In genomic region chr3:87646174-87646573, GRCm38 (mm10) we compare ENCODE assay signal across 19 mouse cellular contexts. TPM values are rescaled to one million over a fixed set of nuclear protein-coding genes. Genes with fewer than 3 reads are reported as not detected.
DNase-seq lines count a peak whose midpoint lies in the region; ATAC-seq lines count a peak whose summit lies in the region.
"Had no signal": no experiment of that assay in that cellular context is flagged by ENCODE, and none has a peak within 500 bp of the region (broad histone marks: within the 10 kb centered on the region; RNA-seq: fewer than 3 reads in every experiment).

No protein-coding gene starts in this region.

- no peaks in the 10 kb centered on the region for H3K4me1 ChIP-seq in midbrain, embryonic 11.5 days (ENCODE audit: control insufficient read depth, insufficient read depth, low read length)
- peaks cover 15% of the 10 kb centered on the region for H3K4me1 ChIP-seq in midbrain, embryonic 16.5 days (ENCODE audit: control insufficient read depth, insufficient read depth, low read length)

- no peak overlapping the region for H3K9ac ChIP-seq in midbrain, embryonic 11.5 days (ENCODE audit: low read length)
- no peak overlapping the region for H3K9ac ChIP-seq in midbrain, embryonic 16.5 days (ENCODE audit: low read depth, low read length)

- H3K4me2 ChIP-seq in midbrain, embryonic 11.5 days, result no peak overlapping the region
- no peak overlapping the region for H3K4me2 ChIP-seq in midbrain, embryonic 16.5 days (ENCODE audit: low read length)

- no peaks in the 10 kb centered on the region for H3K9me3 ChIP-seq in midbrain, embryonic 11.5 days (ENCODE audit: control insufficient read depth, low read length)
- H3K9me3 ChIP-seq in midbrain, embryonic 16.5 days (replicated peaks; ENCODE audit: control insufficient read depth, low read length, poor library complexity, severe bottlenecking), result no peaks in the 10 kb centered on the region
- H3K9me3 ChIP-seq: G1E had no signal

- no peaks in the 10 kb centered on the region for H3K27me3 ChIP-seq in midbrain, embryonic 11.5 days (ENCODE audit: control insufficient read depth, insufficient read depth, low read length)
- H3K27me3 ChIP-seq in midbrain, embryonic 16.5 days (ENCODE audit: control insufficient read depth, insufficient read depth, low read depth, low read length), result no peaks in the 10 kb centered on the region
- H3K27me3 ChIP-seq: CH12.LX, Patski had no signal

- no peak overlapping the region for H3K4me3 ChIP-seq in midbrain, embryonic 11.5 days (ENCODE audit: low read depth, low read length)
- no peak overlapping the region for H3K4me3 ChIP-seq in midbrain, embryonic 16.5 days (ENCODE audit: low read depth, low read length)

- 93% methylated on average over 1 of the region's 1 CpGs for WGBS in midbrain, embryonic 11.5 days
- WGBS in midbrain, embryonic 16.5 days, result 93% methylated on average over 1 of the region's 1 CpGs

- peak; percentile 64 for DNase-seq in heart, adult 11 months
- DNase-seq in heart, adult 8-10 months (ENCODE audit: low spot score), result no peak
- peak; percentile 73 for DNase-seq in midbrain, embryonic 11.5 days (ENCODE audit: low spot score, missing footprints)
- DNase-seq: adrenal gland, adult 2 months; adrenal gland, adult 8-10 months; adrenal gland, postnatal 10 days; adrenal gland, postnatal 14 days; adrenal gland, postnatal 25 days; adrenal gland, postnatal 36 days; B cell, adult 2 months; cerebellum, adult 11 months; cerebellum, adult 11-12 months; cerebellum, adult 18-20 months had no signal

- H3K36me3 ChIP-seq in midbrain, embryonic 11.5 days (ENCODE audit: control insufficient read depth, insufficient read depth, low read length), result no peaks in the 10 kb centered on the region
- no peaks in the 10 kb centered on the region for H3K36me3 ChIP-seq in midbrain, embryonic 16.5 days (ENCODE audit: control insufficient read depth, insufficient read depth, low read length)

- no peak for ATAC-seq in midbrain, embryonic 11.5 days (ENCODE audit: low FRiP score)
- ATAC-seq in midbrain, embryonic 16.5 days, result no peak
- ATAC-seq: activated CD4-positive, CD25-positive, alpha-beta regulatory T cell, adult 4 months; CD4-positive, CD25-positive, alpha-beta regulatory T cell, adult 4 months; Patski had no signal

- no peak overlapping the region for H3K27ac ChIP-seq in midbrain, embryonic 11.5 days (ENCODE audit: low read depth, low read length)
- H3K27ac ChIP-seq in midbrain, embryonic 16.5 days (ENCODE audit: low read length), result no peak overlapping the region

RNA-seq across cellular contexts. Expression of gene Arhgef11, which starts 28.8 kb away (rescaled TPM):
- total RNA-seq in heart, adult 8-10 months (2022), result 10 to 100 TPM; 19.6 to 21.4 (median 20.5) TPM
- 13.4 and 13.5 TPM in 2 replicates for polyA plus RNA-seq in midbrain, embryonic 11.5 days (2014; fragmentation: Nextera tagmentation; extraction: Ambion mirVana)
- polyA plus RNA-seq in midbrain, embryonic 16.5 days (2015; fragmentation: Nextera tagmentation; extraction: Ambion mirVana), result 26.2 and 26.5 TPM in 2 replicates
